Mouse (Mus musculus) natural killer cell, adult 2 months (primary cell): ENCODE measurements around the gene Sumf1.

Experiments
- DNase-seq, 2 experiments: peaks; one replicate each; pipeline ENCODE4 v3.0.0; 2022; ENCODE audit warnings: low spot score in 2 of 2

Gene Sumf1

GRCm38 (mm10) chr6:108206914-108207566 lies 21.7 kb upstream of the Sumf1 start:
- DNase-seq, result no peak

GRCm38 (mm10) chr6:108206145-108206544 lies 20.8 kb upstream of the Sumf1 start:
- DNase-seq, result no peak

- DNase-seq, result no peak
Measured at GRCm38 (mm10) chr6:108204322-108204721, 18.9 kb upstream of the Sumf1 start.

- DNase-seq, result no peak
Measured at GRCm38 (mm10) chr6:108198286-108198685, 12.9 kb upstream of the Sumf1 start.

DNA sequence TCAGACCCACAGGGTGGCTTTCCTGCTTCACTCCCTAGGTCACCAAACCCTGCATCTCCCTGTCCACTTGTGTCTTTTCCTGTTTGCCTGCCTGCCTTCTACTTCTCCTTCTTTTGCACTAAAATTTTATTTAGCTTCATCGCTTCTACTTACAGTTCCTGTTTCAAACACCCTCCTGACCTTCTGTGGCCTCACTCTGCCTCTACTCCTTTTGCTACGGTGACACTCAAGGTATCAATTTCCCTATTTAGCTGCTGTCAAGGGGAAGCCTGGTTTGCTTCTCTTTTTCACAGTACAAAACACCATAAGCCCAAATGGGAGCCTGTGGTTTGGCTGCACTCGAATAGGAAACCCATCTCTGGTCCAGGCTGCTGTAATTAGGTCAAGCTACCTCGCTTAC lies 11.7 kb upstream of the Sumf1 start:
- peak in 1 of 2 experiments; percentile 51 for DNase-seq

DNA sequence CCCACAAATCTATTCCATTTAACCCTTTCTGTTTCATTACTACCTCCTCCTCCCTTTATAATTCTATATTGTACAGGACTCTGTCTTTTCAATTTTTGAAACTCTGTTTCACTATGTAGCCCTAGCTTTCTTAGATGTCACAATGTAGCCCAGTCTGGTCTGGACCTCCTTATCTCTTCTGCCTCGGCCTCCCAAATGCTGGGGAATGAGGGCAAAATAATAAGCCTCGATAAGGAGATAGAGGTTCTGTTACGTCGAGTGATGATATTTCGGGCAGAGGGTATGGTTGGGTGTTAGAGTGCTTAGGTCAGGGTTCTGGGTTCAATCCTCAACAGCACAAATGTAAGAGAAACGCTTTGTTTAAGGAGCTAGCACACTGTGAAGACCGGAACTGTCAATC lies 11.3 kb upstream of the Sumf1 start:
- DNase-seq, result no peak

DNA sequence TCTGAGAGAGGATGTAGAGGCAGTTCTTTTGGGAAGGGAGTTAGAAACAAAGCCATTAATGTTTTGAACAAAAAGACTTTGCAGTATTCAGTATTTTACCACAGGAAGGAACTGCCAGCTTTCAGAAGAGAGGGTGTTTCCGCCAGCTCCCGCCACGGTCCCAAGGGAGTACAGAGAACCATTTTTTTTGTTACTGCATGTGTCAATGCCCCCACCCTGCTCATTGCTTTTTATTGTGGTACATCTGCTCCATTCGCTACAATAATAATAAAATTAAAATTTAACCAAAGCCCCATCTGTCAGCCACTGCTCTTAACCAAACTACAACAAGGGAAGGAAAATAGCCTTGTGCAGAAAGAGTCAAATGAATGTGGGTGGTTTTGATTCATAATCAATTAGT lies 7.2 kb upstream of the Sumf1 start:
- DNase-seq, result peak in 1 of 2 experiments; percentile 60

- DNase-seq, result no peak
Measured at GRCm38 (mm10) chr6:108190690-108191089, 5.3 kb upstream of the Sumf1 start.

DNA sequence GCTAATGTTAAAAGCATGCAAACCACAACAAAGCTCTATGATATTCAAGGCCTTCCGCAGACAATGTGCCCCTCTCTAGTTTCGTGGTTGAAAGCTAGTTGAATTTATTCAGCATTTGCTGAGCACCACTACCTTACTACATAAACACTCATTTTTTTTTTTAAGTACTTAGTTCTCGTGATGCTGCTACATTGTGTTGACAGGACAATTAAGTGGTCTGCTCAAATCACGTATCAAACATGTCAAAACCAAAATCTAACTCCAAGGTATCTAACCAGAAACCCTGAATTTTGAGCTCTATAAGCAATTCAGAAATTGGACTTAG lies 265 bp upstream of the Sumf1 start:
- DNase-seq, result no peak

DNA sequence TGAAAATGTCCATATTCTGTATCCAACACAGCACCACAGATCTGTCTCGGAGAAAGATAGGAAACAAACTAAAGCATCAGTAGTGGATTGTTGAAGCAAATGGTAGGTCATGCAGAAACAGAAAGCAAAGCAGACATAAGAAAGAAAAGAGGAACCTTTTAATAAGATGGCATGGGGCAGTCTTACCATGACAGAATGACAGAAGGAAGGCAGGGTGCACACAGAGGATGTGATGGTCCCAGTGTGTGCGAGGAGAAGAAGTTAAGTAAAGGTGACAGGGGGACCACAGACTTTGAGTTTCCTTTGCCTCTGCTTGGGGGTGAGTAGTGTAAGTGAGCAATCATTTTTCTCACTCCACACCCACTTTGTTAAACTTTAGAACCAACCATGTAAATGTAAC lies 6.3 kb downstream of the Sumf1 start:
- no peak for DNase-seq

DNA sequence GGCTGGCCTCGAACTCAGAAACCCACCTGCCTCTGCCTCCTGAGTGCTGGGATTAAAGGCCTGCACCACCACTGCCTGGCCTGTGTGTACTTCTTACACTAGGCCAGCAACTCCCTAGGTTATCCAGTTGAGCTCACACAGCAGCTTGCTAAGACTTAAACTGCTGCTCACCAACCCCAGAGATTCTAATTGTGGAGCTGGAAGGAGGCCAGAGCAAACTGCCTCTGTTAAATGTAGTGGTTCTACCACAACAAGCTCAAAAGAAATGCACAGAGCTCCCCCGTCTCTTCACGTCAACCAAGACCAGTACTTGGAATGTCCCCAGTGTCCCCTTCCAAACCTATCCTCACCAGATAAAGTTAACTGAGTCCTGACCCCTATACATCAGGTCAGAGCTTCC lies 11.2 kb downstream of the Sumf1 start:
- DNase-seq, result no peak

DNA sequence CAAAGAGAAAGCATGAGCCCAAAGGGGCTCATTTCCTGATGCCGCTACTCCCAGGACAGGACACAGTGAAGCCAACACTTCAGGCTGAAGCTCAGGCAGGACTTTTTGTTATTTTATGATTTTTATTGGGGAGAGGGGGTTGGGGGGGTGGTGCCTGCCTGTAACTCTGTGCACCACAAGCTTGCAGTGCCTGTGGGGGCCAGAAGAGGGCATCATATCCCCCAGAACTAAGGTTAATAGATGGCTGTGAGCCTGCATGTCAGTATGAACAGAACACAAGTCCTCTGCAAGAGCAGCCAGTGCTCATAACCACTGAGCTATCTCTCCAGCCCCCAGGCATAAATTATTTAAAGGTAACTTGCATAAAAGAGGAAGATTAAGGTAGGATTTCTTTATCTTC lies 13.2 kb downstream of the Sumf1 start:
- no peak for DNase-seq

DNA sequence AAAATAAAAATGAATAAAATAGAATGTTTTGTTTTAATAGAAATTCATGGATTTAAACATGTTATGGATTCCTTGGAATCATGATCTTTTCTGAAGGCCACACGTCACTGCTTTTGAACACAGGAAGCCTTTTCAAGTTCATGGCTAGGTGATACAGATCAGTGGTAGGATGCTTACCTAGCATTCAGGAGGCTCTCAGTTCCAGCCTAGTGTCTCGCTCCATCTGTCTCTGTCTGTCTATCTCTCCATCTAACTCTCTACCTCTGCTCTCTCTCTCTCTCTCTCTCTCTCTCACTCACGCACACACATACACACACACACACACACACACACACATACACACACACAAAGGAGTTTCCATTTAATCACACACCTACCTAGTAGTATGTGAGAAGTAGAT lies 15.9 kb downstream of the Sumf1 start:
- DNase-seq, result no peak

GRCm38 (mm10) chr6:108168723-108169122 lies 16.7 kb downstream of the Sumf1 start:
- no peak for DNase-seq

- DNase-seq, result peak in 1 of 2 experiments; percentile 4
Measured at GRCm38 (mm10) chr6:108167946-108168680, 17.3 kb downstream of the Sumf1 start.

DNA sequence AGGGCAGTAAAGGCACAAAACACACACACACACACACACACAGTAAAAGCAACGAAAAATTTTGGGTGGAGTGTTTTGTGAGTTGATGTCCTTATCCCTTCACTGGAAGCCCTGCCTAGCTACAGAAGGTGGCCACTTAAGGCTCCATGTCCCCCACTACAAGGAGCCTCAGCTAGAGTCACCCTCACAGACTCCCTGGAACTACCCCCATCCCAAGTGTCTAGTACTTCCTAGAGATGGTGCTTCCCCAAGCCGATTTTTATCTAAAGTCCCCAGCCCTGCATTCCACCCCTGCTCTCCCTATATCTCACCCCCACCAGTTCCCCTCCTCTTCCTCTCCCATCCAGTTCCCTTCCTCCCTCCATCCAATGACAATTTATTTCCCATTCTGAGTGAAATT lies 19.8 kb downstream of the Sumf1 start:
- no peak for DNase-seq

- DNase-seq, result peak; percentile 12
Measured at GRCm38 (mm10) chr6:108164935-108165334, 20.4 kb downstream of the Sumf1 start.

DNA sequence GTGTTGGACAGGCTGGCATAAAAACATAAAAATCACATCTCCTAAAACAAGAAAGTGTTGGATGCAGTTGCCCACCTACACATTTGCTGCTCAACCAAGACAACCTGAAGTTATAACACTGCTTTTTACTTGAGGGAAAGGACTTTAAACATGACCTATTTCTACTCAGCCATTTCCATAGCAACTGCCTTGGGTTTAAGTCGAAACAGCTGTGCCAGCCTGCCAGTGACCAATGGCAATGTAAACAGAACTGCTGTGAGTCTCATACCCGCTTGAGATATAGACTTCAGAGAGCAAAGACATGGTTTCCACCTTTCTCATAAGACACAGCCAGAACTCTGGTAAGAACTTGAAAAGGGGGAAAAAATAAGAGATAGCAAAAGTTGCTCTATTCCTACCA lies 24.8 kb downstream of the Sumf1 start:
- DNase-seq, result no peak

DNA sequence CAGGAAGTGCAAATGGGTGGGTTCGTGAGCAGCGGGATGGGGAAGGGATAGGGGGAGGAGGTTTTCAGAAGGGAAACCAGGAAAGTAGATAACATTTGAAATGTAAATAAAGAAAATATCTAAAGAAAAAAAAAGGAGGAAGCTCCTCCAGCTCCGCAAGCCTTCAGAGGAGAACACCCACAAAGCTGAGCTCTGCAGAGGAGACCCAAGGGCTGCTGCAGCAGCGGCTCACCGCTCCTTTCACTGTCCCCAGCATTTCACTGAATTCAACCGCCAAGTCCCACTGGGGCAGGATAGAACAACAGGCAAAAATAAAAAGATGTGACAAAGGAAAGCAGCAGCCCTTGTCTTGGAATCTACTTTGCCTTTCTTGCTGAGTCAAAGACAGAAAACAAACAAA lies 28.5 kb downstream of the Sumf1 start:
- no peak for DNase-seq

- DNase-seq, result no peak
Measured at GRCm38 (mm10) chr6:108154243-108154642, 31.1 kb downstream of the Sumf1 start.

- no peak for DNase-seq
Measured at GRCm38 (mm10) chr6:108152661-108153269, 32.6 kb downstream of the Sumf1 start.

DNA sequence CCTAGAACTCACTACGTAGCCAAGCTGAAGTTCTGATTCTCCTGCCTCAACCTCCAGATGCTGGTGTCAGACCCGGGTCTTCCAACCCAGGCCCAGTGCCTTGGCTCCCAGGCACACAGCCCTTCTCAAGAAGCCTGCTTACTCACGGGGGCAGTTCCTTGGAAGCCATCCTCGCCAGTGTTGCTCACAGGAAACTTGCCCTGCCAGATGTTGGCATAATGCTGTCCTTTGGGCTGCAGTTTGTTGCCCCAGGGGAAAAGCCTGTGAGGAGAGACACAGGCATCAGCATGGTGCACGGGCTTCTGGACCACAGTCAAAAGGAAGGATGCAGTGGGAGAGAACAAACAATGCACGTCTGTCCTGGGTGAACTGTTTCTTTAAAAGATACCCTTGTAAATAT lies 33.3 kb downstream of the Sumf1 start:
- DNase-seq, result no peak

- no peak for DNase-seq
Measured at GRCm38 (mm10) chr6:108149235-108149634, 36.1 kb downstream of the Sumf1 start.
